Mouse (Mus musculus): ENCODE results near the gene Lin7b. TPM values are rescaled to one million over a fixed set of nuclear protein-coding genes. Genes with fewer than 3 reads are reported as not detected.
"Not testable (repeated sequence)": the region's sequence is repeated elsewhere in the genome, so short reads cannot be mapped to it uniquely, and the experiment has no call there.

Gene Lin7b
- not detected for total RNA-seq (2022)

DNA sequence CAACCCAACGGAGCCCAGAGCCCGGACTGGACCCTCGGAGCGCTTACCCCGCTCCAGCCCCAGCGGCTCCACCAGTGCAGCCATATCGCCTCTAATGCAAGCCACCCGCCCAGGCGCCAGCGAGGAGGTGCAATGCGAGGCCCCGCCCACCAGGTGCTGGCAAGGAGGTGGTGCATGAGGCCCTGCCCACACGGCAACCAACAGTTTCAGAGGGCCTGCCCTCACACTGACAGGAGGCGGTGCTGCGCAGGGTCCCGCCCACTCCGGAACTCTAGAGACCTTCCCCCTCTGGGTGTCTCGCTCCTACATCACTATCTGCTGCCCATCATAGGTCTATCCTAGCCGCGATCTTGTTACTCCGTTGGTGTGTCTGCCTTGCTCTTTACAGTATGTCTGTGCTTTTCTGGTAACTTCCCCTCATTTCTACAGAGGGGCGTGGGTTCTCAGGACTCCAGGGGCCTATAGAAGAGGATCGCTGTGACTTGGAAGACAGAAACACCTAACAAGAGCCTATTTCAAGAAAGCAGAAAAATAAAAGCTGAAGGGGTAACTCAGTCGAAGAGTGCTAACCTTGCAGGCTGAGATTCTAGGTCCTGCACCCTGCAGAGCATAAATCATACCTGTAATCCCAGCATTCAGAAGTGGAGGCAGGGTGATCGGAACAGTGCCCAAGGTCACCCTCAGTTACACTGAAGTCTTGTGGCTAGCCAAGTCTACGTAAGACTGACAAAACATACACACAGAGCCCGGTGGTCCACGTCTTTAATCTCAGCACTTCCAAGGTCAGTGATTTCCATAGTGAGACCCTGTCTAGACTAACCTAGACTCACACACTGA lies at the start of gene Lin7b:
Gene Lin7b (minus strand): TSS at position 109 of the 837 bp plus-strand sequence.
- DNase-seq (ENCODE audit: low spot score in 2 of 2): peak; percentile 73 to 80

DNA sequence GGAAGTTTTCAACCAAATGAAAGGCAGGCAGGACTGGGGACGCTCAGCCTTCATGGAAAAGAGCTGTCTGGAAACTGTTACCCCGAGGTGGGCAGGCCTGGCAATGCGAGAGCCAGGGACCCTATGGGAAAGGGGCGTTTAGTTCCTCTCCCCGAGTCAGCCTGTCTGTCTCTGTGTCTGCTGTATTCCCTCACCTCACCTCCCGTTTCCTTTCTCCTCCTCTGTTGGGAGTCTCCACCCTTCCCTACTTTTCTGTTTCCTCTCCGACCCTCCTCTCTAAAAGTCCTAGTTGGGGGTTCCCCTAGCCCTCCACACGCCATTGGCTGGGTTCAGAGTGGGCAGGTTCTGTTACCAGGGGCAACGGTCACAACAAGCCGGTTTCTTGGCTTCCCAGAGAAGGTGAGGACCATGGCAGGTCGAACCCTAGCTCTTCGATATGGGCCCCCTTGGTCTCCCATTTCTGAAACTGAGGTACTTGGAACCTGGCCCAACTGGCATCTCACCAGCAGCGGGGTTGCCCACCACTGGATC lies 47.6 kb upstream of the Lin7b start:
- no peak for DNase-seq (ENCODE audit: low spot score in 2 of 2)

DNA sequence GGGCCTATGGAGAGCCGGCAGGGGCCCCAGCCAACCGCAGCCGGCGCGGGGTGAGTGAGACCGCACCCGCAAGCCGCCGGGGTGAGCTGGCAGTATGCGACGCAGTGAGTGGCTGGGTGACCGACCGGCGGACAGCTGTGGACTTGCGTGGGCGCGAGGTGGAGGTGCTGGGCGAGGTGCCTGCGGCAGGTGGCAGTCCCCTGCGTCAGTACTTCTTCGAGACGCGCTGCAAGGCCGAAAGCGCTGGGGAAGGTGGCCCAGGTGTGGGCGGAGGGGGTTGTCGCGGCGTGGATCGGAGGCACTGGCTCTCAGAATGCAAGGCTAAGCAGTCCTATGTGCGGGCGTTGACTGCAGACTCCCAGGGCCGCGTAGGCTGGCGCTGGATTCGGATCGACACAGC lies 45.3 kb upstream of the Lin7b start:
- DNase-seq (ENCODE audit: low spot score in 2 of 2): no peak

DNA sequence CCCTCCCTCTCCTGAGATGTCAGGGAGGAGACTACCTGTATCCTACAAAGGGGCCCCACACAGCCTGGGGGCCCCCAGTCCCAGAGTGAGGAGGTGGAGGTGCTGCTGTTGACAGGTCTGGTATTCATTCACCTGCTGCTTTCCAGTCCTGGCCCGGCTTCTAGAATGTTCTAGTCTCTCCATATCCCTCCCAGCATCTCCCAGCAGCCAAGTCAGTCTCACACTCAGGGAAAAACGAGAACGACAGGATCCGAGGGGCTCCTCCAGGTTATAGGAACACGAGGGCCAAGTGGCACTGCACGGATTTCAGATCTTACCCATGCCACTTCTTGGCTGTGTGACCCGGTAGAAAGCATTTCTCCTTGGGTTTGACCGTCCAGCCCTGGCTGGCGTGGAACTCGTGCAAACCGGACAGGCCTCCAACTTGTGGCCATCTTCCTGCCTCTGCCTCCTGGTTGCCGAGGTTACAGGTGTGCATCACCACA lies 44.4 kb upstream of the Lin7b start:
- DNase-seq (ENCODE audit: low spot score in 2 of 2): no peak

DNA sequence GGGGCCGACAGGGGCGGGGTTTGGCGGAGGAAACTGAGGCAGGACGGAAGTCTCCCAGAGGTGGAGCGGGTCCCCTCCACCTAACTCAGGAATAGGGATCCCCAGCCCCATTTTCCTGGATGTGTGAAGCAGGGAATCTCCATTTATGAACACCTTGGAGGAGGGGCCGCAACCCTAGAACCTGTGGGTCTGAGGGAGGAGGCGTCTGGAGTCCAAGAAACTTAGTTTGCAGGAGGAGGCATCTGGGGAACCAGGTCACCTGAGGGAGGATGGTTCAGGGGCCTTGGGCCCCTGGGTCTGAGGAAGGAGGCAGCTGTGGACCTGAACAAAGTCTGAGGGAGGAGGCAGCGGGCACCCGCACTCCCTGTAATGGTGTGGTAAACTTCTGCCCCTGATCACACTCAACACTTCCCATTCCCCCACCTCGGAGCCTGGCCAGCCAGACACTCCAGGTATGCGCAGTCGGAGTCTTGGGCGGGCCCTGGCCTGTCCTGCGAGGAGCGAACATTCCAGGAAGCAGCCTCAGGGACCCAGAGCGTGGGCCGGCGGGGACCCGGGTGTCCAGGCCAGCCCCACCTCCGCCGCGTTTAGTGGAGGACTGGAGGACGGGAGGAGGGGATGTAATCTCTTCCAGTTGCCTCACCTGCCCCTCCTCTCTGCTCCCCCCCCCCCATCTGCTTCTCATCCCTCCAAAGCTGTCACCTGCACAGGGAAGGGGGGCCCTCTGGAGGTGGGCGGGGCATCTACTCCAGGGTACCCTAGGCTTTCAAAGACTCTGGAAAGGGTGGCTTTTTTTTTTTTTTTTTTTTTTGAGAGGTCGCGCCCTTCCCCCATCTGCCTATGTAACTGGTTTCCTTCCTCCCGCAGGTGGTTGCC lies 43.7 kb upstream of the Lin7b start:
- peak in 1 of 2 experiments; percentile 7 for DNase-seq (ENCODE audit: low spot score in 2 of 2)

DNA sequence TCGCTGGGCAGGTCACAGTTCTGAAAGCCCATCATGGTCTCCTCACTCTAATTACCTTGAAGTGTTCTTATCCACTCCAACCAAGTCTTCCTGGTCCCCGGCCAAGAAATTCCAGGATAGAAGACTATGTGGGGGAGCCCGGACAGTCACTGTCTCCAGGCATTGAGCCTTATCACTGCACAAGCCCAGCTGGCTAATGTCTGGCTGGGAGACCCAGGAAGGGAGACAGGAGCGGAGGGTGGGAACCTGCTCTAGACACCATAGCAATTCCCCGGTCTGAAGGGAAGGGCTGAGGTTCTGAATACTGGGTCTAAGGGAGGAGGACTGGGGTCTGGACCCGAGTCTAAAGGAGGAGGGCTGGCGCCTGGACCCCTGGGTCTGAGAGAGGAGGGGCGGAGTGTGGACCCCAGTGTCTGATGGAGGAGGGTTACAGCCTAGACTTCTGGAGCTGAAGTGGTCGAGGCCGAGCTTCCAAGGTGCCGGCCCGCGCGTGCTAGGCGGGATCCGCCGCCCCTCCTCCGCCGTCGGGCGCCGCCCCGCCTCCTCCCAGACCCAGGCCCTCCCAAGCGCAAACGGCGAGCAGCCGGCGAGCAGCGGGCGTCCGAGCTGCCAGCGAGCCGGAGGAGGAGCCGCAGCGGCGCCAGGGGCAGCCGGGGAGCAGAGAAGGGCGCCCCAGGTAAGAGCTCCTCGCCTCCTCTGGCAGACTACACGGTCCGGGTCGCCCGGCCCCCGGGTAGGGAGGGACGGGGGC lies 42.9 kb upstream of the Lin7b start, which contains the start of gene Ntf5:
Gene Ntf5 (plus strand): TSS at position 583 of the 751 bp plus-strand sequence.
- peak in 1 of 2 experiments; percentile 36 for DNase-seq (ENCODE audit: low spot score in 2 of 2)

DNA sequence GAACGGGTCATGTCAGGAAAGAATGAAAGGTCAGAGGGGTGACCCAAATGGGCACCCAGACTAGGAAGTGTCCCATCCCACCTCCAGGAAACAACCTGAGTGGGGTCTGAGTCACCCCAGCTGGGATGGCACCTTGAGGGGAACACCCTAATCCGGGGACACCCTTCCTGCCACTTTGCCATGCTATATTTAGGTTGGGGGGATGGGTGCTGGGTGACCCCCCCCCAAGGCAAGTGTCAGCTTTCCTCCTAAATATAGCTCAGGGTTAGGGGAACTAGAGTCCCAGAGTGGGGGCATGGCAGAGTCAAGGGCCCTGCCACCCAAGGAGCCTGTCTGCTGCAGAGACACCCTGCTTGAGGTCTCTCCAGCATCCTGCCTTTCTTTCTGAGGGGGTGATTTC lies 42.0 kb upstream of the Lin7b start:
- peak; percentile 67 to 76 for DNase-seq (ENCODE audit: low spot score in 2 of 2)

DNA sequence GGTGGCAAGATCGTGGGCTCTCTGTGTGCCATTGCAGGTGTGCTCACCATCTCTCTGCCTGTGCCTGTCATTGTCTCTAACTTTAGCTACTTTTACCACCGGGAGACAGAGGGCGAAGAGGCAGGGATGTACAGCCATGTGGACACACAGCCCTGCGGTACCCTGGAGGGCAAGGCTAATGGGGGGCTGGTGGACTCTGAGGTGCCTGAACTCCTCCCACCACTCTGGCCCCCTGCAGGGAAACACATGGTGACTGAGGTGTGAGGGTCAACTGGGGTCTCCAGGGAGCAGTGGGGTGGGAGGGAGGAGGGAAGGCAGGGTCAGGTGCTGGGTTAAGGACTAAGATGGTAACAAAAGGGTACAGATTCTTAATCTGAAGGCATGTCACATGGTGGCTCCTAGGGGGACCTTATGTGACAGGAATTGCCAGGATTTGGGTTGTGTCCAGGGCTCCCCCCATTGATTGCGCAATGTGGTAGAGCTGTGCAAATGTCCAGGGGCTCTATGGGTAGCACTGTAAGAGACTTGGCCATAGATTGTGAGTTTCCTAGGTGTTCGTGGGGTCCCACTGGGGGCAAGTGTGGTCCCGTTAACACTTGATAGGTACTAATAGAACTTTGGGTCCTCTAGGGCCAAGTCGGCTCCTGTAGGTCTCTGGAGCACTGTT lies 39.2 kb upstream of the Lin7b start:
- DNase-seq (ENCODE audit: low spot score in 2 of 2): no peak

DNA sequence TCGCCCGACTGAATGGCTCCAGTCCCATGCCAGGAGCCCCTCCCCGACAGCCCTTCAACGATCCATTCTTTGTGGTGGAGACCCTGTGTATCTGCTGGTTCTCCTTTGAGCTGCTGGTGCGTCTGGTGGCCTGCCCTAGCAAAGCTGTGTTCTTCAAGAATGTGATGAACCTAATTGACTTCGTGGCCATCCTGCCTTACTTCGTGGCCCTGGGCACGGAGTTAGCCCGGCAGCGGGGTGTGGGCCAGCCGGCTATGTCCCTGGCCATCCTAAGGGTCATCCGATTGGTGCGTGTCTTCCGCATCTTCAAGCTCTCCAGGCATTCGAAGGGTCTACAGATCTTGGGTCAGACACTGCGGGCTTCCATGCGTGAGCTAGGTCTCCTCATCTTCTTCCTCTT lies 38.6 kb upstream of the Lin7b start:
- no peak for DNase-seq (ENCODE audit: low spot score in 2 of 2)

DNA sequence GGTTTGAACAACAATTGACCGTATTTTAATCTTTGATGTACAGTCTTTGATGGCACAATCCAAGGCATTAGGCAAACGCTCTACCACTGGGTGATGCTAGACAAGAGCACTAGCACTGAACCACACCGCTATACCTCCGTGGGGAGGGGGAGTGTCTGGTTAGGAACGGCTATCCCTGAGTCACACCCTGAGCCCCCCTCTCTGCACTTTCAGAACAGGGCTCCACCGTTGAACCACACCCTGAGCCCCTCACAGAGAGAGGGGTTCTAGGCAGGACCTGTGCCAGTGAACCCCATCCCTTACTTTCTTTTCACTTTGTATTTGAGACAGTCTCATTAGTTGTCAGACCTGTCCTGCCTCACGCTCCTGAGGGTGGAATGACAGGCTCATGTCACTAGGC lies 38.0 kb upstream of the Lin7b start:
- no peak for DNase-seq (ENCODE audit: low spot score in 2 of 2)

DNA sequence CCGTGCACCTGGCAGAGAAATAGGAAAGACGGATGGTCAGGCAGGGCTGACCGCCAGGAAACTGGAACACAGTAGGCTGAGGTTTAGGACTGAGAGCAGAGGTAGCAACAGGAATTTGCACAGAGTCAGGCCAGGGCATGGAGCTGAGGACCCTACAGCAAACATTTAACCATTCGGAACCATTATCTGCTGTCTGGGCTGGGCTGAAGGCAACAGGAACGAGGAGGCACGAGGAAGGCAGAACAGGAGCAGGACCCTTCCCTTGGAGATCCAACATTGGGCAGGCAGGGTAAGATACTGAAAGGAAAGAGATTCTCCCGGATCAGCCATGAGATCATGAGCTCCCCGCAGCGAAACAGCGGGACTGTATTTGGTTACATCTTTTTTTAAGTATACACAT lies 37.5 kb upstream of the Lin7b start:
- no peak for DNase-seq (ENCODE audit: low spot score in 2 of 2)

DNA sequence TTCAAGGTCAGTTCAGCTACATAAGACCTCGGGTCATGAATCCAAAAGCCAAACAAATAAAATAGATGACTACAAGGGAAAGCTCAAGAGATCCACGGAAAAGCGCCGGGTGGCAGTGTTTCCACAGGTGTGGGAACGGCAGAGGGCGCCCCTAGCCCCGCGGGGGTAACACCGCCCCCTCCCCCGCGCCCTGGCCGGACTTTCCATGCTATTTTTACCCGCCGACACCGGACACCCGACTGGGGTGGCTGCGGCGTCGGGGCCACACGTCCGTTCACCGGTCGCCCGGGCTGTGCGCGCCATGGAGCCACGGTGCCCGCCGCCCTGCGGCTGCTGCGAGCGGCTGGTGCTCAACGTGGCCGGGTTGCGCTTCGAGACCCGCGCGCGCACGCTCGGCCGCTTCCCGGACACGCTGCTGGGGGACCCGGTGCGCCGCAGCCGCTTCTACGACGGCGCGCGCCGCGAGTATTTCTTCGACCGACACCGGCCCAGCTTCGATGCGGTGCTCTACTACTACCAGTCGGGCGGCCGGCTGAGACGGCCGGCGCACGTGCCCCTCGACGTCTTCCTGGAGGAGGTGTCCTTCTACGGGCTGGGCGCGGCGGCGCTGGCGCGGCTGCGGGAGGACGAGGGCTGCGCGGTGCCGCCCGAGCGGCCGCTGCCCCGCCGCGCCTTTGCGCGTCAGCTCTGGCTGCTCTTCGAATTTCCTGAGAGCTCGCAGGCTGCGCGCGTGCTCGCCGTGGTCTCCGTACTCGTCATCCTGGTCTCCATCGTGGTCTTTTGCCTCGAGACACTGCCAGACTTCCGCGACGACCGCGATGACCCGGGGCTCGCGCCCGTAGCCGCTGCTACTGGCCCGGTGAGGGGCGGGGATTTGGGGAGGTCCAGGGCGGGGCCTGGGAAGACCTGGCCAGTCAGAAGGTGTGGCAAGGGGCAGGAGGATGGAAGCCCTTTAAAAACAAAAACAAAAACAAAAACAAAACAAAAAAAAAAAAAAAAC lies 36.1 kb upstream of the Lin7b start:
- peak; percentile 66 to 80 for DNase-seq (ENCODE audit: low spot score in 2 of 2)

DNA sequence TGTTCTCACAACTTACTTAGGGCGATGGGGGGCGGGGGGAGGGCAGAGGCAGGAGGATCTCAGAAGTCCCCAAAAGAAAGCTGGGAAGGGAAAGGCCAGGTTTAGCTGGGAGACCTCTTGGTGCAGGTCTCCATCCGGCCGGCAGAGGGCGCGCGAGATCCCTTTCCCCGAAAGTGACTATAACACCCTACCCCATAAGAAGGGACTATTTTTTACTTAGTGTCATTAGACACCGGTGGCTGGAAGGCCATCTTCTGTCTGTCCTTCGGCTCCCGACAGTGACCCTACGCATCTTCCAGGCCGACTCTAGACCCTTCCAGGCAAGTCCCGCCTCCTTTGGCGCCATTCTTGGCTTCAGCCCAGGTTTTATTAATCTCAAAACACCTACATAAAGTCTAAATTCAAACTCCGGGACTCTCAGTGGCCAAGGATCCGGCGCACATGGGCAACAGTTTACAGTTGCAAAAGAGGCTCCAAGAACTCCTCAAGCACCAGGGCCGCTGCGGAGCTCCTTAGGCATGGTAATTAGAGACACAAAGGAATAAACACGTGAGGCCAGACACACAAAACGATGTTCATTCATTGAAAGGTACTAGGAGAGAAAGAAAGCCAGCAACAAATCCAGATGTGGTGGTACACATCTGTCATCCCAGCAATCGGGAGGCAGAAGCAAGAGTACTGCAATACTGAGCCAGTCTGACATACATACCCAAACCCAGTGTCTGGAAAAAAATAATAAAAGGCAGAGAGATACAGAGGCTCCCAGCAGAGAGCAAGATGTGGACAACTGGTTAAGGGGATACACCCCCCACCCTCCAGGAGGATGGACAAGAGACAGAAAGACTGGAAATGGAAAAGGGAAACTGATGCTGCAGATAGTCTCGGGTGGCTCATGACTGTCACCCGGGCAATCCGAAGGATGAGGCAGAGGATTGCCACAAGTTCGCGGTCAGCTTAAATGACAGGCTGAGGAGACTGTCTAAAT lies 35.0 kb upstream of the Lin7b start, which contains the start of gene Kcna7:
Gene Kcna7 (plus strand): TSS at position 563 of the 985 bp plus-strand sequence.
- DNase-seq (ENCODE audit: low spot score in 2 of 2): peak; percentile 66 to 78

DNA sequence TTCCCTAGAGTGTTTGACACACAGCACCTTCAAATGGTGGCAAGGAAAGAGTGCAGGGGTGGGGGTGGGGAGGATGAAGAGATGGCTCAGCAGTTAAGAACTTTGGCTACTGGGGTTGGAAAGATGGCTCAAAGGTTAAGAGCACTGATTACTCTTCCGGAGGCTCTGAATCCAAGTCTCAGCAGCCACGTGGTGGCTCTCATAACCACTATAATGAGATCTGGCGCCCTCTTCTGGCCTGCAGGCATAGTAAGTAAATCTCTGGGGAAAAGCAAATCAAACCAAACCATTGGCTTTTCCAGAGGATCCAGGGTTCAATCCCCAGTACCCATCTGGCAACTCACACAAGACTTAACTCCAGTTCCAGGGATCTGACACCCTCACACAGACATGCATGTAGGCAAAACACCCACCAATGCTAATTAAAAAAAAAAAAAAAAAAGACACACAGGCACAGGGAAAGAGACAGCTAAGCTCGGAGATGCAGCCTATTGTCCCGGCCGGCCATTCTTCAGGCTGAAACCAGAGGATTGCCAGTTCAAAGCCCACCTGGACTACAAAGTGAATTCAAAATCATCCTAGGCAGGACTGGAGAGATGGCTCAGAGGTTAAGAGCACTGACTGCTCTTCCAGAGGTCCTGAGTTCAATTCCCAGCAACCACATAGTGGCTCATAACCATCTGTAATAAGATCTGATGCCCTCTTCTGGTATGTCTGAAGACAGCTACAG lies 33.3 kb upstream of the Lin7b start:
- DNase-seq (ENCODE audit: low spot score in 2 of 2): no peak

DNA sequence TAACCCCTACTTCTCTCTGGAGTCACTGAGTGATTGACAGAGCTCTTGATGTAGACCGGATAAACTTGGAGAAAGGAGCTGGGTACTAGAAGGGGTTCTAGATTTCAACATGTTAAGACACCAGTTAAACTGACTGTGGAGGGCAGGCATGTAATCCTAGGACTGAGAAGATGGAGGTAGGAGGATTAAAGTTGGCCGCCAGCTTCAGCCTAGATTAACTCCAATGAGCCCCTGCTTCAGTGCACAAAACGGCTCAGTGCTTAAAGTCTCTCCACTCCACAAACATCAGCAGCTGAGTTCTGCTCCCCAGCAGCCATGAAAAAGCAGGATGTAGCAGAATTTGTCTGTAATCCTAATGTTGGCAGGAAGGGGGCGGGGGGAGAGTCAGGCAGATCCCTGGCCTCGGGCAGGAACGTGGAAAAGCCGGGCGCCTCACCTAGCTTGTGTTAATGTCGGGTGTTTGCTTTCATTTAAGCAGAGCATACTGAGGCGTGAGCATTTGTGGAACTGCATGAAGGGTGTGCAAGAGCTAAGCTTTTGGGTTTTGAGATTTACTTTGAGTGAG lies 31.2 kb upstream of the Lin7b start:
- no peak for DNase-seq (ENCODE audit: low spot score in 2 of 2)

DNA sequence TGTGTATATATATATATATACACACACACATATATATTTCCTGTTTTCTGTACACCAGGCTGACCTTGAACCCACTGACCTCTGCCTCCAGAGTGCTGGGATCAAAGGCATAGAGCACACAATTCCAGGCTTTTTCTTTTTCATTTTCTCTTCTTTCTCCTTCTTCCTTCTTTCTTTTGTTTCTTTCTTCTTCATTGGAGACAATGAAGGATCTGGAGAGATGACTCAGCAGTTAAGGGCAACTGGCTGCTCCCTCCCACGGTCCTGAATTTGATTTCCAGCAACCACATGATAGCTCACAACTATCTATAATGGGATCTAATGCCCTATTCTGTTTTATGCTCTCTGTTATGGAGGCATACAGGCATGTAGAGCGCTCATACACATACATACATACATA lies 26.4 kb upstream of the Lin7b start:
- no peak for DNase-seq (ENCODE audit: low spot score in 2 of 2)

DNA sequence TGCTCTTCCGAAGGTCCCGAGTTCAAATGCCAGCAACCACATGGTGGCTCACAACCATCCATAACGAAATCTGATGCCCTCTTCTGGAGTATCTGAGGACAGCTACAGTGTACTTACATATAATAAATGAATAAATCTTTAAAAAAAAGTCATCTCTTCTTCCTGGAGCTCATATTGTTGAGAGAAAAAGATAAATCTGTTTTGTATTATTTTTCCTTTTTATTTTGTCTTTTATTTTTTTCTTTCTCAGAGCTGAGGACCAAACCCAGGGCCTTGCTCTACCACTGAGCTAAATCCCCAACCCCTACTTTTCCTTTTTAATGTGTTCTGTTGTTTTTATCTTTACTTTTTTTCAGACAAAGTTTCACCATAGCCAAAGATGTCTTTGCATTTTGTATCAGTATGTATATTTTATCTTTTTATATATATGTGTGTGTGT lies 26.0 kb upstream of the Lin7b start:
- DNase-seq (ENCODE audit: low spot score in 2 of 2): not testable (repeated sequence)
